Mouse (Mus musculus): ENCODE results near the gene Tgfbrap1. TPM values are rescaled to one million over a fixed set of nuclear protein-coding genes. Genes with fewer than 3 reads are reported as not detected.
"Not testable (repeated sequence)": the region's sequence is repeated elsewhere in the genome, so short reads cannot be mapped to it uniquely, and the experiment has no call there.

The Tgfbrap1 gene
- 10 to 100 TPM; 10.2 to 10.5 TPM for total RNA-seq (2021)
- long read RNA-seq, experiment 1, full-length matches to known transcripts, result 3 of 7 reads
- long read RNA-seq, experiment 1, partial matches to known transcripts, result 0 of 7 reads
- long read RNA-seq, experiment 1, other reads (novel, unspliced or antisense), result 4 of 7 reads
- long read RNA-seq, experiment 2, full-length matches to known transcripts, result 7 of 8 reads
- long read RNA-seq, experiment 2, partial matches to known transcripts, result 1 of 8 reads
- long read RNA-seq, experiment 2, other reads (novel, unspliced or antisense), result 0 of 8 reads

GRCm38 (mm10) chr1:43098031-43098984, at the start of gene Tgfbrap1, which contains the start of gene AI597479:
Gene Tgfbrap1 (minus strand): TSS chr1:43098637.
Gene AI597479 (plus strand): TSS chr1:43098710.
- peak; percentile 88 for DNase-seq

GRCm38 (mm10) chr1:43147474-43147873, 49.0 kb upstream of the Tgfbrap1 start:
- DNase-seq, result no peak

GRCm38 (mm10) chr1:43145388-43145787, 47.0 kb upstream of the Tgfbrap1 start:
- DNase-seq, result no peak

GRCm38 (mm10) chr1:43144338-43144906, 46.0 kb upstream of the Tgfbrap1 start:
- DNase-seq, result no peak

GRCm38 (mm10) chr1:43143791-43144190, 45.4 kb upstream of the Tgfbrap1 start:
- DNase-seq, result no peak

- no peak for DNase-seq
These were observed 44.8 kb upstream of the Tgfbrap1 start for GRCm38 (mm10) chr1:43143284-43143683.

GRCm38 (mm10) chr1:43142849-43143248, 44.4 kb upstream of the Tgfbrap1 start:
- DNase-seq, result no peak

- no peak for DNase-seq
These were observed 43.1 kb upstream of the Tgfbrap1 start for GRCm38 (mm10) chr1:43141555-43141961.

GRCm38 (mm10) chr1:43139587-43140266, 41.3 kb upstream of the Tgfbrap1 start:
- peak; percentile 58 for DNase-seq

- no peak for DNase-seq
These were observed 39.9 kb upstream of the Tgfbrap1 start for GRCm38 (mm10) chr1:43138268-43138812.

- no peak for DNase-seq
These were observed 38.9 kb upstream of the Tgfbrap1 start for GRCm38 (mm10) chr1:43137334-43137733.

GRCm38 (mm10) chr1:43136488-43137029, 38.1 kb upstream of the Tgfbrap1 start:
- DNase-seq, result not testable (repeated sequence)

GRCm38 (mm10) chr1:43131591-43131990, 33.2 kb upstream of the Tgfbrap1 start:
- DNase-seq, result no peak

GRCm38 (mm10) chr1:43130219-43130981, 32.0 kb upstream of the Tgfbrap1 start:
- no peak for DNase-seq

GRCm38 (mm10) chr1:43127820-43128610, 29.6 kb upstream of the Tgfbrap1 start:
- no peak for DNase-seq

- no peak for DNase-seq
These were observed 28.8 kb upstream of the Tgfbrap1 start for GRCm38 (mm10) chr1:43127196-43127595.

GRCm38 (mm10) chr1:43124726-43125125, 26.3 kb upstream of the Tgfbrap1 start:
- no peak for DNase-seq

GRCm38 (mm10) chr1:43122616-43123015, 24.2 kb upstream of the Tgfbrap1 start:
- DNase-seq, result no peak

- DNase-seq, result no peak
These were observed 22.5 kb upstream of the Tgfbrap1 start for GRCm38 (mm10) chr1:43120950-43121349.

- no peak for DNase-seq
These were observed 19.0 kb upstream of the Tgfbrap1 start for GRCm38 (mm10) chr1:43117435-43117834.

Measured in gastrocnemius, postnatal 25 days (tissue).